8 mouse cellular contexts compared by ENCODE assay signal in genomic region chr13:108316487-108316903, GRCm38 (mm10). TPM values are rescaled to one million over a fixed set of nuclear protein-coding genes. Genes with fewer than 3 reads are reported as not detected.
DNase-seq lines count a peak whose midpoint lies in the region; ATAC-seq and TF ChIP-seq lines count a peak whose summit lies in the region.

No protein-coding gene starts in this region.

- H3K4me1 ChIP-seq in lung, embryonic 16.5 days (replicated peaks; ENCODE audit: control insufficient read depth, insufficient read depth, low read length) = peaks cover 16% of the 10 kb centered on the region
- no peaks in the 10 kb centered on the region; the same call in 1 of the 2 replicates for H3K4me1 ChIP-seq in cortical plate, adult 2 months (ENCODE audit: control insufficient read depth, insufficient read depth, low read length)
- H3K4me1 ChIP-seq in hindbrain, embryonic 12.5 days = peaks cover 11% of the 10 kb centered on the region
- H3K4me1 ChIP-seq in stomach, postnatal 0 days (replicated peaks; ENCODE audit: control insufficient read depth, insufficient read depth) = 0 out of 2 replicates have a peak, but pooled peaks cover 3% of the 10 kb centered on the region

- no peaks in the 10 kb centered on the region for H3K36me3 ChIP-seq in lung, embryonic 16.5 days (ENCODE audit: control insufficient read depth, insufficient read depth, low read length)
- no peaks in the 10 kb centered on the region for H3K36me3 ChIP-seq in hindbrain, embryonic 12.5 days
- no peaks in the 10 kb centered on the region for H3K36me3 ChIP-seq in stomach, postnatal 0 days (ENCODE audit: control insufficient read depth, insufficient read depth, low read length)

- H3K9ac ChIP-seq in lung, embryonic 16.5 days (ENCODE audit: low read length) = peak overlapping the region; percentile 83
- peak overlapping the region; percentile 68 for H3K9ac ChIP-seq in hindbrain, embryonic 12.5 days
- H3K9ac ChIP-seq in stomach, postnatal 0 days (ENCODE audit: low read length) = peak overlapping the region; percentile 59

- no peaks in the 10 kb centered on the region for H3K9me3 ChIP-seq in lung, embryonic 16.5 days (ENCODE audit: control insufficient read depth, low read length)
- H3K9me3 ChIP-seq in hindbrain, embryonic 12.5 days (replicated peaks) = no peaks in the 10 kb centered on the region
- H3K9me3 ChIP-seq in stomach, postnatal 0 days (ENCODE audit: control insufficient read depth, low read length) = no peaks in the 10 kb centered on the region

- ATAC-seq in lung, embryonic 16.5 days (ENCODE audit: low read depth) = peak; percentile 65
- ATAC-seq in hindbrain, embryonic 12.5 days (ENCODE audit: low FRiP score) = peak; percentile 66
- ATAC-seq in megakaryocyte progenitor cell, adult 5-6 weeks (replicated peaks; ENCODE audit: poor library complexity) = peak; percentile 56
- peak; percentile 5 for ATAC-seq in stomach, postnatal 0 days (ENCODE audit: low FRiP score, low TSS enrichment)

- WGBS in lung, embryonic 16.5 days = 0% methylated on average over 32 of the region's 32 CpGs
- whole genome bisulfite sequencing in hindbrain, embryonic 12.5 days = under 1% methylated on average over 32 of the region's 32 CpGs
- under 1% methylated on average over 32 of the region's 32 CpGs for WGBS in stomach, postnatal 0 days

- TF ChIP-seq EP300 in stomach, postnatal 0 days (optimal IDR thresholded peaks at IDR 0.05) = no peak

- H3K4me3 ChIP-seq in lung, embryonic 16.5 days (ENCODE audit: low read length) = peak overlapping the region; percentile 85
- H3K4me3 ChIP-seq in cortical plate, adult 2 months (ENCODE audit: insufficient read depth, low read length) = peak overlapping the region; percentile 78
- H3K4me3 ChIP-seq in hindbrain, embryonic 12.5 days = peak overlapping the region; percentile 78
- H3K4me3 ChIP-seq in stomach, postnatal 0 days (ENCODE audit: low read depth, low read length) = peak overlapping the region; percentile 64

- H3K4me2 ChIP-seq in lung, embryonic 16.5 days (ENCODE audit: low read depth, low read length) = peak overlapping the region; percentile 95
- peak overlapping the region; percentile 90 for H3K4me2 ChIP-seq in hindbrain, embryonic 12.5 days (replicated peaks)
- peak overlapping the region; percentile 97 for H3K4me2 ChIP-seq in stomach, postnatal 0 days (replicated peaks; ENCODE audit: low read depth)

- no peaks in the 10 kb centered on the region for H3K27me3 ChIP-seq in lung, embryonic 16.5 days (ENCODE audit: control insufficient read depth, insufficient read depth, low read depth, low read length)
- H3K27me3 ChIP-seq in hindbrain, embryonic 12.5 days = no peaks in the 10 kb centered on the region; the same call in 1 of the 2 replicates
- H3K27me3 ChIP-seq in stomach, postnatal 0 days (ENCODE audit: control insufficient read depth, insufficient read depth, low read length) = no peaks in the 10 kb centered on the region

- peak overlapping the region; percentile 75 for H3K27ac ChIP-seq in lung, embryonic 16.5 days (ENCODE audit: low read length)
- H3K27ac ChIP-seq in cortical plate, adult 2 months (ENCODE audit: insufficient read depth, low read length) = no peak overlapping the region
- no peak overlapping the region for H3K27ac ChIP-seq in hindbrain, embryonic 12.5 days
- H3K27ac ChIP-seq in stomach, postnatal 0 days (replicated peaks) = no peak overlapping the region

- no peak for DNase-seq in lung, postnatal 10 days
- DNase-seq in stomach, postnatal 0 days (ENCODE audit: low spot score) = no peak
- no peak for DNase-seq in ovary, postnatal 14 days (ENCODE audit: low spot score)
- no peak for DNase-seq in right cerebral cortex, postnatal 4 days

- no peak for TF ChIP-seq CTCF in cortical plate, adult 2 months (IDR thresholded peaks at IDR 0.05; ENCODE audit: extremely low read depth, insufficient read depth, low read length)
- TF ChIP-seq CTCF in stomach, postnatal 0 days (IDR thresholded peaks at IDR 0.05; ENCODE audit: low read depth) = no peak

- TF ChIP-seq POLR2A in cortical plate, adult 2 months (IDR thresholded peaks at IDR 0.05; ENCODE audit: extremely low read depth, insufficient read depth, low read length) = no peak

RNA-seq across cellular contexts. Expression of gene Depdc1b, which starts 0.4 kb away (rescaled TPM):
- polyA plus RNA-seq in lung, embryonic 16.5 days (2015; fragmentation: Nextera tagmentation; extraction: Ambion mirVana) = 13.3 and 14.3 TPM in 2 replicates
- 0.45 and 0.77 TPM in 2 replicates for polyA plus RNA-seq in cortical plate, adult 2 months (2012; rRNA removed)
- polyA plus RNA-seq in hindbrain, embryonic 12.5 days (2016; fragmentation: Nextera tagmentation; extraction: Ambion mirVana) = 8.1 and 9.2 TPM in 2 replicates
- 26.4 and 31.0 TPM in 2 replicates for total RNA-seq in megakaryocyte progenitor cell, adult 5-6 weeks (2015)
- 22.0 and 28.8 TPM in 2 replicates for total RNA-seq in megakaryocyte progenitor cell, adult 5-6 weeks (2017)
- 1.2 and 1.5 TPM in 2 replicates for polyA plus RNA-seq in stomach, postnatal 0 days (2015; fragmentation: Nextera tagmentation; extraction: Ambion mirVana)

Comparison
In these comparisons a context has a peak if more than half of its experiments do, and no peak if none do; other contexts are left out.
1. ATAC-seq: peak in every context shown above with its lines; median percentile 66 in hindbrain, embryonic 12.5 days; 65 in lung, embryonic 16.5 days; 56 in megakaryocyte progenitor cell, adult 5-6 weeks; 5 in stomach, postnatal 0 days.